Mouse (Mus musculus) layer of hippocampus, adult 18-20 months (tissue): ENCODE data around the gene Slc12a5. TPM values are rescaled to one million over a fixed set of nuclear protein-coding genes. Genes with fewer than 3 reads are reported as not detected.

Source experiments
- DNase-seq, 2 experiments: peaks; one replicate each; pipeline ENCODE4 v3.0.0; 2022; ENCODE audit warnings: low spot score in 2 of 2
- total RNA-seq, 2 experiments: library from RNA; stranded (reverse); gene quantifications; 2 replicates each; pipeline ENCODE4 v1.2.3; 2021

Gene Slc12a5
- total RNA-seq, 2 experiments from 2014 or later, result 396 to 408 TPM

GRCm38 (mm10) chr2:165014935-165015334 lies 54.3 kb downstream of the Slc12a5 start:
- DNase-seq, result no peak

- DNase-seq, result no peak
Measured at GRCm38 (mm10) chr2:165020490-165020889, 59.9 kb downstream of the Slc12a5 start.

- no peak for DNase-seq
Measured at GRCm38 (mm10) chr2:165027163-165027562, 66.6 kb downstream of the Slc12a5 start.

- no peak for DNase-seq
Measured at GRCm38 (mm10) chr2:165032533-165032932, 71.9 kb downstream of the Slc12a5 start.

GRCm38 (mm10) chr2:165033306-165033705 lies 72.7 kb downstream of the Slc12a5 start:
- no peak for DNase-seq

GRCm38 (mm10) chr2:165034131-165035057 lies 73.8 kb downstream of the Slc12a5 start, which contains the start of gene Ncoa5:
Gene Ncoa5, minus strand, starts transcription at chr2:165034867.
- peak; percentile 98 to 99 for DNase-seq

GRCm38 (mm10) chr2:165035058-165035431 lies 74.4 kb downstream of the Slc12a5 start:
- no peak for DNase-seq

- no peak for DNase-seq
Measured at GRCm38 (mm10) chr2:165037415-165037814, 76.8 kb downstream of the Slc12a5 start.

- DNase-seq, result no peak
Measured at GRCm38 (mm10) chr2:165042126-165042525, 81.5 kb downstream of the Slc12a5 start.

- no peak for DNase-seq
Measured at GRCm38 (mm10) chr2:165043090-165043636, 82.6 kb downstream of the Slc12a5 start.

GRCm38 (mm10) chr2:165043729-165044128 lies 83.1 kb downstream of the Slc12a5 start:
- no peak for DNase-seq

GRCm38 (mm10) chr2:165049044-165049443 lies 88.4 kb downstream of the Slc12a5 start:
- no peak for DNase-seq

Other genes starting within 250 kb of the Slc12a5 start
- gene Spint5, start 245.5 kb upstream of the Slc12a5 start, total RNA-seq, result not detected
- 1 to 10 TPM; 1.4 to 1.7 TPM for gene Wfdc3, start 214.9 kb upstream of the Slc12a5 start, total RNA-seq
- 10 to 100 TPM; 33.8 to 36.0 TPM for gene Dnttip1, start 214.8 kb upstream of the Slc12a5 start, total RNA-seq
- gene Ube2c, start 190.9 kb upstream of the Slc12a5 start, total RNA-seq, result under 1 TPM in 1 of 2 experiments, not detected in 1; 0.38 TPM
- gene Tnnc2, start 180.8 kb upstream of the Slc12a5 start, total RNA-seq, result not detected
- gene Snx21, start 175.0 kb upstream of the Slc12a5 start, total RNA-seq, result 10 to 100 TPM; 39.7 to 41.8 TPM
- 10 to 100 TPM; 25.6 to 27.0 TPM for gene Acot8, start 155.9 kb upstream of the Slc12a5 start, total RNA-seq
- 1 to 10 TPM; 9.1 to 9.3 TPM for gene Zswim3, start 155.7 kb upstream of the Slc12a5 start, total RNA-seq
- gene Zswim1, start 138.1 kb upstream of the Slc12a5 start, total RNA-seq, result 10 to 100 TPM; 22.7 to 26.3 TPM
- under 1 TPM in 1 of 2 experiments, not detected in 1; 0.43 TPM for gene Spata25, start 132.3 kb upstream of the Slc12a5 start, total RNA-seq
- 100 to 1,000 TPM; 103 TPM for gene Ctsa, start 127.9 kb upstream of the Slc12a5 start, total RNA-seq
- gene Neurl2, start 127.3 kb upstream of the Slc12a5 start, total RNA-seq, result 1 to 10 TPM; 2.5 to 3.0 TPM
- 10 to 100 TPM; 77.0 to 77.9 TPM for gene Pltp, start 103.1 kb upstream of the Slc12a5 start, total RNA-seq
- gene Pcif1, start 81.5 kb upstream of the Slc12a5 start, total RNA-seq, result 10 to 100 TPM; 41.9 to 45.2 TPM
- gene Zfp335, start 49.0 kb upstream of the Slc12a5 start, total RNA-seq, result 10 to 100 TPM; 25.9 to 26.8 TPM
- gene Mmp9, start 20.0 kb upstream of the Slc12a5 start, total RNA-seq, result 1 to 10 TPM; 1.5 to 1.6 TPM
- gene Ncoa5, start 74.1 kb downstream of the Slc12a5 start, total RNA-seq, result 10 to 100 TPM; 57.0 to 59.2 TPM
- gene Cd40, start 94.8 kb downstream of the Slc12a5 start, total RNA-seq, result under 1 TPM; 0.10 to 0.28 TPM
- not detected for gene 1700025C18Rik, start 129.9 kb downstream of the Slc12a5 start, total RNA-seq